Mouse (Mus musculus) neural tube, embryonic 13.5 days (tissue): ENCODE data around the gene Fbxl8. TPM values are rescaled to one million over a fixed set of nuclear protein-coding genes. Genes with fewer than 3 reads are reported as not detected.
"Not testable (repeated sequence)": the region's sequence is repeated elsewhere in the genome, so short reads cannot be mapped to it uniquely, and the experiment has no call there.

Experiments used
- ATAC-seq: fragments of 200-750 bp; cut with Nextera tagmentation; 2 replicates; pipeline ENCODE4 v1.8.0; 2017; ENCODE audit warnings: low read depth, mild to moderate bottlenecking, moderate TSS enrichment, moderate library complexity
- H3K27ac ChIP-seq: fragments of 300-500 bp; sonication (generic); replicated peaks from 2 replicates; pipeline ENCODE4 v1.5.1; 2015; ENCODE audit warnings: moderate library complexity, mild to moderate bottlenecking, inconsistent platforms
- H3K27me3 ChIP-seq: fragments of 300-500 bp; sonication (generic); 2 replicates; pipeline ENCODE4 v1.6.1; 2015; ENCODE audit warnings: mild to moderate bottlenecking, inconsistent platforms
- H3K36me3 ChIP-seq: fragments of 300-500 bp; sonication (generic); 2 replicates; pipeline ENCODE4 v1.6.1; 2015; ENCODE audit warnings: mild to moderate bottlenecking, inconsistent platforms
- H3K4me1 ChIP-seq: fragments of 300-500 bp; sonication (generic); replicated peaks from 2 replicates; pipeline ENCODE4 v1.6.1; 2015; ENCODE audit warnings: inconsistent platforms
- H3K4me2 ChIP-seq: fragments of 300-500 bp; sonication (generic); 2 replicates; pipeline ENCODE4 v1.6.1; 2015; ENCODE audit warnings: inconsistent platforms, mild to moderate bottlenecking, moderate library complexity
- H3K4me3 ChIP-seq: fragments of 300-500 bp; sonication (generic); 2 replicates; pipeline ENCODE4 v1.5.1; 2015; ENCODE audit warnings: mild to moderate bottlenecking, inconsistent platforms
- H3K9ac ChIP-seq: fragments of 300-500 bp; sonication (generic); 2 replicates; pipeline ENCODE4 v1.6.1; 2015; ENCODE audit warnings: moderate library complexity, mild to moderate bottlenecking, inconsistent platforms
- H3K9me3 ChIP-seq: fragments of 300-500 bp; sonication (generic); 2 replicates; pipeline ENCODE4 v1.6.1; 2016; ENCODE audit warnings: inconsistent platforms
- WGBS: fragments of 180-500 bp; shearing (Covaris S2); methylation state at CpG from one replicate; pipeline ENCODE4 v1.1.7; 2015; 5-methylcytosine and 5-hydroxymethylcytosine counted together
- polyA plus RNA-seq: library from polyadenylated mRNA; unstranded; fragments of >200 nt; fragmentation: Nextera tagmentation; extraction: Ambion mirVana; gene quantifications from 2 replicates; pipeline ENCODE4 v1.2.1, GENCODE M21; 2015

Fbxl8 gene
- polyA plus RNA-seq, 1 experiment from 2014 or later: 2.0 TPM

DNA sequence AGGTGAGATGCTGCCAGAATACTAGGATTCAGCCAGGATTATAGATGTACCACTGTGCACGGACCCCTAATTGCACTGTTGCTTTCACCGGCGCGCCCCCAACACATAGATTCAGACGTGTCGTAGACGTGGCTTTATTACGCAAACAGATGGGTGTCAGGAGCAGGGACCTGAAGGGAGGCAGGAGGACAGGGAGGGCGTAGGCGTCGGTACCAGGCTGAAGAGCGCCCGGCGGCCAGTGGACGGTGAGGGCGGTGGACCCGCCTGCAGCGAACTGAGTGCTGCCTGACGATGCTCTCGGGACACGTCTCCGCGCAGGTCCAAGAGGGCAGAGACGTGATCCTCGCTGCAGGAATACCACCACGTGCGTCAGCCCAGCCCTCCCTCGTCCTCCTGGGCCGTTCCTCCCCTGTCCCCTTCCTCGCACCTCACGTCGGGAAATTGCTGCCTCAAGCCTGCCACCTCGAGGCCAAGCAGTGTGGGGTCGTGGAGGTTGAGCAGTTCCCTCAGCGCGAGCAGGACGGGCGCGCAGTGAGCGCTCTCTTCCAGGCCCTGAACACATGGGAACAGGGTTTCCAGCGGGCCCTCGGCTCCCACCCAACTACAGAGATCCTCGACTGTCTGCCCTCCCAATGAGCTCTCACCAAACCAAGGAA, 25.5 kb downstream of the Fbxl8 start, which contains the start of gene 4931428F04Rik:
Gene 4931428F04Rik, minus strand, starts transcription at position 60 of the 656 bp plus-strand sequence.
- peak within 1 kb of the TSS; percentile 91 for H3K27ac ChIP-seq
- H3K27me3 ChIP-seq: peaks cover 7% of the 10 kb centered on the region; the same call in 1 of the 2 replicates
- peak; percentile 11 for ATAC-seq
- H3K9ac ChIP-seq: peak within 1 kb of the TSS; percentile 75
- H3K9me3 ChIP-seq: no peaks in the 10 kb centered on the region
- H3K4me2 ChIP-seq: peak within 1 kb of the TSS; percentile 76
- peak within 1 kb of the TSS; percentile 51 for H3K4me3 ChIP-seq
- peaks cover 8% of the 10 kb centered on the region for H3K36me3 ChIP-seq
- 1% methylated on average over 43 of the region's 43 CpGs for WGBS
- H3K4me1 ChIP-seq: peaks cover 58% of the 10 kb centered on the region

DNA sequence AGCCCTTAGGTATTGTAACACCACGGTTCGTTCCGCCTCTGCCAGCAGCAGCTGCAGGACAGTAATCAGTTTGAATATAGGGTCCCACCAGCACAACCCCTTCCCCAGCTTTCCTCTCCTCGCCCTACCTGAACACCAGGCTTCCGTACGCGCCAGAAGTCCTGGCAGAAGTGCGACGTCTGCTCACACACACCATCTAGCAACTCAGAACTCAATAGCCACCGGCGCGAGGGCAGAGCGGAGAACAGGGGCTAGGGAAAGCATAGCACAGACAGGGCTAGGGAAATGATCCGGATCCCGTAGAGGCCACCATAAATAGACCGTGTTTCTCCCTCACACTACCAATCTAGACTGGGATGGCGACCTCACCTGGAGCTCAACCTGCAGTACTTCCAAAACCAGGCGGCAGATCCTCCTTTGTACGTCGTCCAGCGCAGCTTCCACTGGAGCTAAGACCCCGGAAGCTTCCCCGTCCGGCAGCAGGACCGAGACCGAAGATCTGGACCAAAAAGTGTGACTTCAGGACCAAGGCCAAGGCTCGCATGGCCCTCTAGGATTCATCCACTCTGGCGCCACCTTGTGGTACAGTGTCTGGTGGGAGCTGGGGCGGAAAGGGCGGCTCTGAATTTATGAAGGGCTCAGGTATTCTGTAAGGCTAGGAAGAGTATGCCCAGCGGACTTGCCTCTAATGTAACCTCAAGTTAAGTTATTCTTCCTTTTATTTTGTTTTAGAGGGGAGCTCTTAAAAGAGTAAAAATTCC, 26.3 kb downstream of the Fbxl8 start:
- Histone ChIP-seq H3K36me3 (peaks cover under 1% of the 10 kb centered on the region; the same call in 1 of the 2 replicates), H3K4me3 (peak overlapping the region; percentile 51), H3K4me1 (peaks cover 50% of the 10 kb centered on the region), H3K9ac (peak overlapping the region; percentile 75), H3K27ac (no peak overlapping the region), H3K4me2 (peak overlapping the region; percentile 76), H3K27me3 (peaks cover 7% of the 10 kb centered on the region), H3K9me3 (no peaks in the 10 kb centered on the region)
- WGBS: 9% methylated on average over 31 of the region's 31 CpGs
- no peak for ATAC-seq

DNA sequence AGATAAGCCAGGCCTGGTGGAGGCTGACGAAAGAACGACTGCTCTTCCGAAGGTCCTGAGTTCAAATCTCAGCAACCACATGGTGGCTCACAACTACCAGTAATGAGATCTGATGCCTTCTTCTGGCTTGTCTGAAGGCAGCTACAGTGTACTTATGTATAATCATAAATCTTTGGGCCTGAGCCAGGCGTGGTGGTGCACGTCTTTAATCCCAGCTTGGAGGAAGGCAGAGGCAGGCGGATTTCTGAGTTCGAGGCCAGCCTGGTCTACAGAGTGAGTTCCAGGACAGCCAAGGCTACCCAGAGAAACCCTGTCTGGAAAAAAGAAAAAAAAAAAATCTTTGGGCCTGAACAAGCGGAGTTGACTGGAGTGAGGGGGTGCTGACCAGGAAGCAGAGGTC, 26.9 kb downstream of the Fbxl8 start:
- not testable (repeated sequence) for H3K4me2 ChIP-seq, H3K27ac ChIP-seq, H3K27me3 ChIP-seq, H3K9me3 ChIP-seq, ATAC-seq, H3K4me3 ChIP-seq, H3K9ac ChIP-seq, H3K36me3 ChIP-seq
- WGBS: 86% methylated on average over 8 of the region's 8 CpGs
- peaks cover 43% of the 10 kb centered on the region for H3K4me1 ChIP-seq

DNA sequence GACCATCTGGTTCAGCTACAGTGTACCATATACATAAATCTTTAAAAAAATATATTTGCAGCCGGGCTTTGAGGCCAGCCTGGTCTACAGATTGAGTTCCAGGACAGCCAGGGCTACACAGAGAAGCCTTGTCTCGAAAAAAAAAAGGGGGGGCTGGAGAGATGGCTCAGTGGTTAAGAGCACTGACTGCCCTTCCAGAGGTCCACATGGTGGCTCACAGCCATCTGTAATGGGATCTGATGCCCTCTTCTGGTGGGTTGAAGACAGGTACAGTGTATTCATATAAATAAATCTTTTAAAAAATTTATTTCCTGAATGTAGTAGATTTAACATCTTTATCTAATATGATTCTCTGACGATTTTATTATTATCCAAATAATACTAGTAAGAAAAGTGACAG, 27.4 kb downstream of the Fbxl8 start:
- 77% methylated on average over 3 of the region's 3 CpGs for WGBS
- not testable (repeated sequence) for H3K9me3 ChIP-seq, ATAC-seq

DNA sequence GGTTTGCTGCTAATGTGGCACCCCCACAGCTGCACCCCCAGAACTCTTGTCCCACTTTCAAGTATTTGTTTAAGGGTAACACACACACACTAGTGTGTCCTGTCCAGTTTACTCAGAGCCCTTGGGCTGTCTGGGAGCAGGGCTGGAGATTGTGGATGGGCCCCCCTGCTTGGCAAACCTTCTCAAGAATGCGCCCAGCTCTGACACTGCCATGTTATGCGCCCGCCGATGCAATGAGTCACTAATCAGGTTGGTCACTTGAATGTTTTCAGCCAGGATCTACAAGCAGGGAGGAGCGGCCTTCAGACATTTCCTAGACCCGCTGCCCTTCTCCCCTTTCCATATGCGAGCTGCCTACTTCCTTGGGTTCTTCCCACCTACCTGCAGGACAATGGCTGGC, 28.0 kb downstream of the Fbxl8 start:
- H3K9me3 ChIP-seq: no peaks in the 10 kb centered on the region
- H3K4me3 ChIP-seq: no peak overlapping the region
- H3K27me3 ChIP-seq: peaks cover 7% of the 10 kb centered on the region
- no peak overlapping the region for H3K9ac ChIP-seq
- 86% methylated on average over 7 of the region's 7 CpGs for WGBS
- no peak for ATAC-seq
- H3K36me3 ChIP-seq: no peaks in the 10 kb centered on the region
- no peak overlapping the region for H3K27ac ChIP-seq
- peaks cover 40% of the 10 kb centered on the region for H3K4me1 ChIP-seq
- H3K4me2 ChIP-seq: no peak overlapping the region

More for the DNA sequence above, 27.4 kb downstream of the Fbxl8 start:
- H3K4me1 ChIP-seq: peaks cover 42% of the 10 kb centered on the region
- H3K27me3 ChIP-seq, H3K36me3 ChIP-seq, H3K4me3 ChIP-seq, H3K27ac ChIP-seq, H3K9ac ChIP-seq, H3K4me2 ChIP-seq: not testable (repeated sequence)

DNA sequence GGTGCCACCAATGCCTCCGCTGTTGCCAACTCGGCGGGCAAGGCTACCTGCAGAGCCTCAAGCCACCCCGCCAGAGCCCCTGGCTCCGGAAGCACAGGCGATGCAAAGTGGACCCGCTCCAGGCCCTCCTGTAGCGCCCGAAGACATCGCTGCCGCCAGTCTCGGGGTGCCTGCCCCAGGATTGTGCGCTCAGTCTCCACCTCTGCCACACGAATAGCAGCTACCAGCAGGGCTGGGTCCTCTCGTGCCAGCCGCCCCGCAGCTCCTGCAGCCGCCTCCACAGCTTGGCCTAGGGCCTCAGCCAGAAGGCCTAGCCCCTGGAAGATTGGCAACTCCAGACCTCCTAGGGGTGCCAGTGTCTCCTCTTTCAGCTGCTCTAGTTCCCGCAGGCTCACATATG, 29.0 kb downstream of the Fbxl8 start:
- Histone ChIP-seq H3K9me3 (no peaks in the 10 kb centered on the region), H3K4me3 (no peak overlapping the region), H3K4me1 (peaks cover 36% of the 10 kb centered on the region), H3K27ac (no peak overlapping the region), H3K9ac (no peak overlapping the region), H3K4me2 (no peak overlapping the region), H3K36me3 (no peaks in the 10 kb centered on the region), H3K27me3 (peaks cover 7% of the 10 kb centered on the region)
- WGBS: 65% methylated on average over 19 of the region's 19 CpGs
- ATAC-seq: no peak

DNA sequence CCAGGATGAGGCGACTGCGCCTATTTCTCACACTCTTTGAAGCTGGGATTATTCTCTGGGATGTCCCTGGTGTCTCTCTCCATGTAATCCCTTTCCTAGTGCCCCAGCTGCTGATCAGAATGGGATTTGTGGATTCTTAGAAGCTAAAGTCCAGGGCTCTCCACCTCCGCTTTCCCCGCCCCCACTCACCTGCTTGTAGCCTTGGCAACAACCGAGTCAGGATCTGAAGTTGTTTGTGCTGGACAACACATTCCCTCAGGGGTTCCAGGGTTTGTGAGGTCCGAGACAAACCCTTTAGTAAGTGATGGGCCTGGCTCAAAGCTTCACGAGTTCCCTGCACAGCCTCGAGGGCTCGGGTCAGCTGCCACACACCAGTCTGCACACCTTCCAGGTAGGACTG, 30.3 kb downstream of the Fbxl8 start:
- Histone ChIP-seq H3K27ac (no peak overlapping the region), H3K27me3 (peaks cover 7% of the 10 kb centered on the region), H3K9ac (no peak overlapping the region), H3K4me2 (peak overlapping the region; percentile 25), H3K4me1 (peaks cover 37% of the 10 kb centered on the region), H3K9me3 (no peaks in the 10 kb centered on the region), H3K36me3 (peaks cover 4% of the 10 kb centered on the region), H3K4me3 (peak overlapping the region; percentile 12)
- WGBS: 70% methylated on average over 9 of the region's 9 CpGs
- no peak for ATAC-seq

DNA sequence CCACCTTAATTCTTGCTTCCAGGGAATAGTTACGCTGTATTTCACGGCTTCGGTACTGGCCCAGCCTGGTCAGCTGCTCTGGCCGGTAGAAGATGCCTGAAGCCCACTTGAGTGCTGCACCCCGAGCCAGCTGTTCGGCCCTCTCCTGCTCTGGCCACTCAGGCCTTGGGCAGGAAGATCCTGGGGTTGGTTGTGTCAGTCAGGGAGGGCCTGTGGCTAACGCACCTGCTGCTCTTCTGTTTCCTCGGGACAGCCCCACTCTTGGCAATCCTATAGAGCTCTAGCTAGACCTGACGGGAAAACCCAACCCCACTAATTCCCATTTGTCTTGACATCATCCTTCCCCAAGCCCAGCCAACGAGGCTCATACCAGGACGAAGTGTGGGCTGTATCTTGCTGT, 30.8 kb downstream of the Fbxl8 start:
- Histone ChIP-seq H3K9ac (0 out of 2 replicates have a peak overlapping the region, but pooled peaks have one; percentile 22), H3K4me3 (peak overlapping the region; percentile 12), H3K4me2 (peak overlapping the region; percentile 25), H3K27ac (0 out of 2 replicates have a peak overlapping the region, but pooled peaks have one; percentile 33), H3K4me1 (peaks cover 32% of the 10 kb centered on the region), H3K9me3 (no peaks in the 10 kb centered on the region), H3K36me3 (peaks cover 9% of the 10 kb centered on the region), H3K27me3 (peaks cover 7% of the 10 kb centered on the region)
- WGBS: 71% methylated on average over 11 of the region's 11 CpGs
- no peak for ATAC-seq

DNA sequence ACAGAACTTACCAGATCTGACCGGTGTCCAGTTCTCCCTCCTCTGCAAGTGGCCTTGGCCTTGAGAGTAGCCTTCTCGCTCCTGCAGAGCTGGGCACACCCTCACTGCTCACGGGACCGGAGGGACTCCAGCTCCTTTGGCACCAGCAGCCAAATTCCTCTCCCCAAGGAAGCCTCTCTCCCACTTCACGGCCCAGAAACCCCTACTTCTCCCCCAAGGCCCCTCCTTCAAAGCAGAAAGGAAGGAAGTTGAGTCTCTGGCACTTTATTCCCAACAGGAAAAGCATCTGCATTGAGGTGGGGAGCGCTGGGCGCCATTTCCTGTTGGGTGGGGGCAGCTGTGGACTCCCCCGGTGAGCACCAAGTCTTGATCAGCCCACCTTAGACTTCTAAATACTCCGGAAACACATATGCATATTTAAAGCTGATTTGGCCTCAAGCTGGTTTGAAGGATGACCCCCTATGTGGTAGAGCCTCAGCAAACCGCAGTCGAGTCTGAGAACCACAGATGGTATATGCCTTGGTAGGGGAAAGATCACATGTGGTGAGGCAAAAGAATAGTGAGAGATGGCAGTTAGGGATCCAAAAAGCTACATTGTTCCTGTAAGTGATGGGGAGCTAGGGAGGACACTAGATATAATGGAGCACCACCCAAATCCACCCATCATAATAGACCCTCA, 31.6 kb downstream of the Fbxl8 start, which contains the start of gene Exoc3l:
Gene Exoc3l, minus strand, starts transcription at position 207 of the 679 bp plus-strand sequence.
- WGBS: 67% methylated on average over 11 of the region's 11 CpGs
- peaks cover 17% of the 10 kb centered on the region for H3K36me3 ChIP-seq
- H3K9ac ChIP-seq: 0 out of 2 replicates have a peak within 1 kb of the TSS, but pooled peaks have one; percentile 22
- peak within 1 kb of the TSS; percentile 98 for H3K4me3 ChIP-seq
- H3K4me1 ChIP-seq: peaks cover 24% of the 10 kb centered on the region
- no peaks in the 10 kb centered on the region for H3K9me3 ChIP-seq
- peak within 1 kb of the TSS; percentile 65 for H3K27ac ChIP-seq
- no peak for ATAC-seq
- peak within 1 kb of the TSS; percentile 99 for H3K4me2 ChIP-seq
- H3K27me3 ChIP-seq: peaks cover 7% of the 10 kb centered on the region

DNA sequence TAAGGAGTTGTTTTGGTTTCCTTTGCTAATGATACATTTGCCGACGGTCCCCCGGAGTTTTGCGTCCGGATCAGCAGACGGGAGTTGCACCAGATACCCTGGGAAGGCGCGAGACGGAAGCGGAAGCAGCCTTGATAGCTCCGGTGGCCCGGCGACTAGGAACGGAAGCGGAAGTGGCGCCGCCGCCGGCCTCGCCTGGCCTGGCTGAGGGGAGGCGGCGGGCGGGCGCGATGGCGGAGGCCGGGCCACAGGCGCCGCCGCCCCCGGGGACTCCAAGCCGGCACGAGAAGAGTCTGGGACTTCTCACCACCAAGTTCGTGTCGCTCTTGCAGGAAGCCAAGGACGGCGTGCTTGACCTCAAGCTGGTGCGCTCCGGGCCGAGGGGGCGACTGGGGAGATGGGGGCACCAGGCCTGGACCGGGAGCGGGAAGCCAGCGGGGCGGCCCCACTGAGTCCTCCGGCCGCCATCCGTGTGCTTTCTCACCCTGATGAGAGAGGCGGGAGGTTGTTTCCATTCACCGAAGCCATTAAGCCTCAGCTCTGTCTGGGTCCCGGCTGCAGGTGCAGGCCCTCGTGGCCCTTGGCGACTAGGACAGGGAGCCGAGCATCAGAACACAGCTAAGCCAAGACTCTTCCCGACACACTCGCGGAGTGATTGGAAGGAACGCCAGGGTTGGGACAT, 33.2 kb downstream of the Fbxl8 start, which contains the start of gene E2f4:
Gene E2f4, plus strand, starts transcription at position 153 of the 682 bp plus-strand sequence.
- Histone ChIP-seq H3K4me1 (peaks cover 21% of the 10 kb centered on the region), H3K4me3 (peak within 1 kb of the TSS; percentile 98), H3K27me3 (peaks cover 7% of the 10 kb centered on the region), H3K9me3 (no peaks in the 10 kb centered on the region), H3K36me3 (peaks cover 32% of the 10 kb centered on the region), H3K27ac (peak within 1 kb of the TSS; percentile 67), H3K9ac (peak within 1 kb of the TSS; percentile 96), H3K4me2 (peak within 1 kb of the TSS; percentile 99)
- peak; percentile 91 for ATAC-seq
- under 1% methylated on average over 58 of the region's 58 CpGs for WGBS
